Mouse (Mus musculus) spleen, postnatal 36 days (tissue): ENCODE measurements around the gene Garem2.
"Not testable (repeated sequence)": the region's sequence is repeated elsewhere in the genome, so short reads cannot be mapped to it uniquely, and the experiment has no call there.

Experiments used
- DNase-seq, 2 experiments: peaks; one replicate each; pipeline ENCODE4 v3.0.0; 2022; ENCODE audit warnings: low spot score in 2 of 2, mixed read lengths in 1 of 2

Gene Garem2

GRCm38 (mm10) chr5:30104841-30105667, at the start of gene Garem2:
Garem2 (plus strand) TSS chr5:30105161.
- DNase-seq: no peak

GRCm38 (mm10) chr5:30058216-30058731, 46.7 kb upstream of the Garem2 start:
- DNase-seq: no peak

DNA sequence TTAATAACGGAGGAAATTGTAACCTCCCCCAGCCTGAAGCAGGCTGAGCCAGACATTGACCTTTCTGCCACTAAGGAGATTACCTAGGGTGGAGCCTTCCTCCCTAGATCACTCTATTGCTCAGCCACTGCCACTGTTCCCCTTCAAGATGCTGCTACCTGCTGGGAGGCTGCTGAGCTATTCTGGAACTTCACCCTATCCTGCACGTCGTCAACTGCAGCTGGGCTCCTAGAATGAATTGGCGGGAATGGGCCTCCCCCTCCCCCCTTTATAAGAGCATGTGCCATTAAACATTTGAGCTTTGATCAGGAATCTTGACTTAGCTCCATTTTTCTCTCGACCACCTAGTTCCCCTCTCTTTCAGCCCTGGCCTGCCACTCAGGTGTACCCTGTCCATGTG, 45.4 kb upstream of the Garem2 start:
- DNase-seq: not testable (repeated sequence)

GRCm38 (mm10) chr5:30067726-30068125, 37.2 kb upstream of the Garem2 start:
- no peak for DNase-seq

GRCm38 (mm10) chr5:30071677-30072076, 33.3 kb upstream of the Garem2 start:
- no peak for DNase-seq

GRCm38 (mm10) chr5:30072377-30072776, 32.6 kb upstream of the Garem2 start:
- no peak for DNase-seq

GRCm38 (mm10) chr5:30072825-30073821, 31.8 kb upstream of the Garem2 start, which contains the start of gene Tyms:
Tyms (minus strand) TSS chr5:30073617.
- DNase-seq: peak; percentile 63 to 69

DNA sequence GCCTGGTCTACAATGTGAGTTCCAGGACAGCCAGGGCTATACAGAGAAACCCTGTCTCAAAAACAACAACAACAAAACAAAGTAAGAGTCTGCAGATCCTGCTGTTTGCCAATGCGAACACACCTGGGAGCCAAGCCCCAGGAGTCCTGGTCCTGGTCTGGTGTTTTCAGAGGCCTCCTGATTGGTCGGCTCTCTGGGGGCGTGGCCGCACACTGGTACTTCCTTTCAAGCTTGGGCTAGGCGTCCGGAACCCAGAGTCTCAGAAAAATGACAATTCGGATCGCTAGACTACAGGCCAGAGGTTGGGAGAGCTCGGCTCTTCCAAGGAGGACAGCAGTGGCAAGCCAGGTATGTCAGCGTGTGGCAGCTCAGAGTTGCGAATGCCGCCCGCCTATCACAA, 12.3 kb upstream of the Garem2 start:
- DNase-seq: no peak

DNA sequence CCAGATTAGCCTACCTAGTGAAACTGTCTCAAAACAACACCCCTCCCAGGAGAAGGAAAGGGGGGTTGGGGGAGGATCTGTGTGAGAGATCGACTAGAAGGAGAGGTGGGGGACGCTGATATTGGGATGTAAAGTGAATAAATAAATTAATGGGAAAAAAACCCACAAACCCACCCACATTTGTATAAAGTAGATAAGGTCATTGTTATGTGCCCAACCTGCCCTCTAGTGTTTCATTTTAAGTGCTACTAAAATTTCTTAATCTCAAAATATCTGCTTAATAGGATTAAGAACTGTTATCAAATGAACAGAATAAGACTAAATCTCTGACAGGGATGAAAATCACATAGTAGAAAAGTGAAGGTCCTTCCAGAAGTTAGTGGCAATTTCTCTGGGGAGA, 10.6 kb upstream of the Garem2 start:
- no peak for DNase-seq

DNA sequence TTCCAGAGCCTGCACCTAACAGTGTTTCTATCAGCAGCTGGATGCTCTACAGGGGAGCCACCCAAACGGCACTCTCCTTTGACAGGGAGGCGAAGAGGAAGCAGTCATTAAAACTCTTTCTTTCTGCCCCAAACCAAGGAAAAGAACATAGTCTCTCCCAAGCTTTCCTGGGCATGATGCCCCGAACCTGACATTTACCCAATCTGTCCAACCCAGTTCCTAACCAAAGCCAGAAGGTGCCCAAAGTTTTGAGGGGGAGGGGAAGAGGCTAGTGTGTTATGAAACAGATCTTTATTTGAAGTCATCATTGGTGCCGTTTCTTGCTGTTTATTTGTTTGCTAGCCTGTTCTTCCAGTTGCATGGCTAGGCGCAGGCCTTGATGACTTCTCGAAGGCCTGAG, 9.2 kb upstream of the Garem2 start:
- DNase-seq: no peak

DNA sequence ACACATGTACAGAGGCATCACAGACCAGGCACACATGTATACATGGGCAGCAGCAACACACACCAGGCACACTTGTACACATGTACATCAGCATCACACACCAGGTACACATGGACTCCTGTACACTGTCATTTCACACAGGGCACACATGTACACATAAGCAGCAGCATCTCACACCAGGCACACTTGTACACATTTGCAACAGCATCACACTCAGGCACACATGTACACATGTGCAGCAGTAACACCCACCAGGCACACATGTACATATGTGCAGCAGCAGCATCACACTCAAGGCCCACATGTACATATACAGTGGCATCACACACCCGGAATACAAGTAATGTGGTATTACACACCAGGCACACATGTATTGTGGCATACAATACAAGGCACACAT, 6.7 kb upstream of the Garem2 start:
- DNase-seq: no peak

DNA sequence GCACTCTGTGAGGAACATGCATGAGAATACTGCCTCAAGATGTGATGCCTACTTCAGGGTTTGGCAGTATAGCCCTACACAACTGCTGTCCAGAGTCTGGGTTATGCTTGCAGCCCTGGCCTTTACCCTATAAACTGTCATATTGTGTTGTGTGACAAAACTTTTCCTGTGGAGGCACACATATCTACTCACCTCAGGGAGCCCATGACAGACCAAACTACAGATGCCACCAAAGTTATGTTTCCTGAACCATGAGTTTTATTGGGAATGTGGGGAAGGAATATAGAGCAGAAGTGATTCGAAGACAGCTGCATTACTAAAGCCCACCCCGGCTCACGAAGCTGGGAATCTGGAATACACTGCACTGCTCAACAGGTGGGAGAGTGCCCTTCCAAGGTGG, 1.6 kb upstream of the Garem2 start:
- DNase-seq: no peak

DNA sequence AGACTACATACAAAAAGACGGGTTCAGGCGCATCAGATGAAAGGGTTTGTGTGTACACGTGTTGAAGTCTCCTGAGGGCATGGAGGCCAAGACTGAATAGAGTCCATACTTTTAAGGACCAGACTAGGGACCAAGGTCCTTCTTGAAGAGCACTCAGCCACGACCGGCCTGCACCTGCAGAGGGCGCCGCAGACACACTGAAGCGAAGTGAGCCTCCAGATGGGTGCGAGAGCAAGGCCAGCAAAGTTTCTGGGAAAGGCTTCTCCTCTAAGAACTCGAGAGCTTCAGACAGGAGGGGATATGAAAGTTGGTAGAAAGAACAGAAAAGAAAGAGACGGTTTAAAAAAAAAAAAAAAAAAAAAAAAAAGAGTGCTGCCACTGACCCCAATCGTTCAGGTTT, 622 bp upstream of the Garem2 start:
- peak in 1 of 2 experiments; percentile 9 for DNase-seq

- DNase-seq: no peak
Observed at GRCm38 (mm10) chr5:30105668-30106300, 823 bp downstream of the Garem2 start, which contains the start of gene 3110082J24Rik. 3110082J24Rik (minus strand) TSS chr5:30106086.

GRCm38 (mm10) chr5:30106756-30107155, 1.8 kb downstream of the Garem2 start:
- no peak for DNase-seq

DNA sequence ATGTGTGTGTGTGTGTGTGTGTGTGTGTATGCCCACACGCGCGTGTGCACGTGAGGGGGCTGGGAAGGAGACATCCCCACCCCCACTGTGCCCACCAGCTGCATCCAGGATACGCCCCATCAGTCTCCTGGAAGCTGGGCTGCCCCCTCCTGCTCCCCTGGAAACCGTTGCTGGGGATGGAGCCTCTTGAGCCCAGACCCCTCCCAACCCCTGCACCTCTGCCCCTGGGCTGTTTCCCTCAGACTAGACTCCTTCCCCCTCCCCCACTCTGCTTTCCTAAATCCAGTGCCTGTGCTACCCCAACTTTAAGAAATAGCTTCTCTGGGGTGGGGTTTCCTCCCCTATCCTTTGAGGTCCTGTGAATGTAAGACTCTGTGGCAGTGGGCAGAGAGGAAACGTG, 2.2 kb downstream of the Garem2 start:
- DNase-seq: no peak

DNA sequence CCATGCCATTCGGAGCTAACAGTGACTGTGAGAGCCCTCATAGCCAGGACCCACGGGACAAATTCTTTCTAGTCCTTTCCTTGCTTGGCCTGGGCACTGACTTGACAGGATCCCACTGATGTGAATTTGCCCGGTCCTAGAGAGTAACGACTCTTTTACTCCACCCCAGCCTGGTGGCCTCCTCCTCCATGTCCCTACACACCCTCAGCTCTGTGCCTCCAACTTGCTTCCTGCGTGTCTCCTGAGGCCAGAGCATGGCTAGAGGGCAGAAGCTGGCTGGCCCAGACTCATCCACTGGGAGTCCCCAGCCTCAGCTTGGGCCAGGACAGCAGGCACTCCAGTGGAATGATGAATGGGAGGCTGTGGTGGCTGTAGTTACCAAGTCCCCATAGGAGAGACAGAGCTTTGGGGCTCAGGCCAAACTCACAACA, 2.7 kb downstream of the Garem2 start:
- no peak for DNase-seq

- DNase-seq: no peak
Observed at GRCm38 (mm10) chr5:30108233-30108632, 3.3 kb downstream of the Garem2 start.

- DNase-seq: no peak
Observed at GRCm38 (mm10) chr5:30109899-30110298, 4.9 kb downstream of the Garem2 start.

- DNase-seq: no peak
Observed at GRCm38 (mm10) chr5:30110371-30111060, 5.6 kb downstream of the Garem2 start.

- no peak for DNase-seq
Observed at GRCm38 (mm10) chr5:30111126-30111525, 6.2 kb downstream of the Garem2 start.
